Mouse (Mus musculus) CH12.LX (cell line): ENCODE results near the gene Tmem131l. TPM values are rescaled to one million over a fixed set of nuclear protein-coding genes. Genes with fewer than 3 reads are reported as not detected.

Experiments used
- DNase-seq: peaks from one replicate; pipeline ENCODE4 v3.0.0-alpha.2; 2013; ENCODE audit errors: extremely low read depth
- H3K27ac ChIP-seq: 2 replicates; pipeline ENCODE4 v1.5.1; 2012; ENCODE audit warnings: low read depth, mild to moderate bottlenecking, control low read depth, moderate library complexity; ENCODE audit not compliant: insufficient read depth
- H3K27me3 ChIP-seq: replicated peaks from 2 replicates; pipeline ENCODE3; 2012; ENCODE audit warnings: inconsistent platforms
- H3K36me3 ChIP-seq, 2 experiments: replicated peaks in 1 of 2; 2 replicates each; pipeline versions ENCODE3 to v1.6.1; 2012; ENCODE audit warnings: inconsistent platforms in 1 of 2, low read length in 1 of 2, mild to moderate bottlenecking in 1 of 2, mixed read lengths in 1 of 2, moderate library complexity in 1 of 2; ENCODE audit not compliant: control insufficient read depth in 1 of 2, insufficient read depth in 1 of 2
- H3K4me1 ChIP-seq, 2 experiments: 2 replicates each; pipeline ENCODE4 v1.6.1; 2012; ENCODE audit warnings: inconsistent platforms in 1 of 2, moderate library complexity in 1 of 2; ENCODE audit not compliant: insufficient read depth in 2 of 2, control insufficient read depth in 1 of 2
- H3K4me2 ChIP-seq: 2 replicates; pipeline ENCODE4 v1.6.1; 2012; ENCODE audit warnings: low read depth, mild to moderate bottlenecking, control low read depth; ENCODE audit not compliant: poor library complexity, insufficient read depth, severe bottlenecking
- H3K4me3 ChIP-seq, 3 experiments: fragments of 150-350 bp in 1 of 3; sonication (generic) in 1 of 3; replicated peaks in 1 of 3; 2 replicates each; pipeline versions ENCODE3 to v1.5.1; 2011 to 2012; ENCODE audit warnings: low read depth in 2 of 3, low read length in 2 of 3, mild to moderate bottlenecking in 2 of 3, moderate library complexity in 2 of 3, control low read depth in 1 of 3, improper control_type of control experiment in 1 of 3, inconsistent platforms in 1 of 3, mixed read lengths in 1 of 3; ENCODE audit not compliant: poor library complexity in 1 of 3
- H3K79me2 ChIP-seq: replicated peaks from 2 replicates; pipeline ENCODE4 v1.6.1; 2012; ENCODE audit warnings: mild to moderate bottlenecking, moderate library complexity; ENCODE audit not compliant: control insufficient read depth, poor library complexity, insufficient read depth, severe bottlenecking; ENCODE audit errors: extremely low read depth
- H3K9ac ChIP-seq: 2 replicates; pipeline ENCODE4 v1.6.1; 2012; ENCODE audit warnings: low read depth, mild to moderate bottlenecking, control low read depth, moderate library complexity; ENCODE audit not compliant: insufficient read depth
- H3K9me3 ChIP-seq: replicated peaks from 2 replicates; pipeline ENCODE3; 2012; ENCODE audit warnings: low read length, inconsistent platforms, mixed read lengths
- E2F4 ChIP-seq: IDR thresholded peaks from 2 replicates; pipeline ENCODE4 v1.6.1; 2011; ENCODE audit warnings: low read depth, low read length, improper control_type of control experiment; ENCODE audit not compliant: insufficient replicate concordance
- ELF1 ChIP-seq: IDR thresholded peaks from 2 replicates; pipeline ENCODE4 v1.6.1; 2014; ENCODE audit warnings: low read depth, mild to moderate bottlenecking, inconsistent platforms, low read length, improper control_type of control experiment
- GABPA ChIP-seq: IDR thresholded peaks from 2 replicates; pipeline ENCODE4 v1.6.1; 2012; ENCODE audit warnings: low read depth, low read length, improper control_type of control experiment, inconsistent platforms; ENCODE audit not compliant: insufficient replicate concordance
- HCFC1 ChIP-seq: IDR thresholded peaks from 2 replicates; pipeline ENCODE4 v1.6.1; 2012; ENCODE audit warnings: low read depth, mild to moderate bottlenecking, inconsistent platforms, low read length, improper control_type of control experiment
- KAT2A ChIP-seq: IDR thresholded peaks from 2 replicates; pipeline ENCODE4 v1.6.1; 2012; ENCODE audit warnings: low read length, improper control_type of control experiment, inconsistent platforms; ENCODE audit not compliant: insufficient replicate concordance
- MAX ChIP-seq: IDR thresholded peaks from 2 replicates; pipeline ENCODE4 v1.6.1; 2011; ENCODE audit warnings: low read length, improper control_type of control experiment
- MAZ ChIP-seq: IDR thresholded peaks from 2 replicates; pipeline ENCODE4 v1.6.1; 2012; ENCODE audit warnings: low read depth, mild to moderate bottlenecking, inconsistent platforms, low read length, improper control_type of control experiment, moderate library complexity
- MYC ChIP-seq: IDR thresholded peaks from 2 replicates; pipeline ENCODE4 v1.6.1; 2011; ENCODE audit warnings: low read depth, mild to moderate bottlenecking, improper control_type of control experiment, low read length
- NELFE ChIP-seq: IDR thresholded peaks from 2 replicates; pipeline ENCODE4 v1.6.1; 2011; ENCODE audit warnings: low read depth, low read length, improper control_type of control experiment
- POLR2AphosphoS2 ChIP-seq: IDR thresholded peaks from 2 replicates; pipeline ENCODE4 v1.6.1; 2011; ENCODE audit warnings: low read depth, low read length, improper control_type of control experiment
- RAD21 ChIP-seq: IDR thresholded peaks from 2 replicates; pipeline ENCODE4 v1.6.1; 2011; ENCODE audit warnings: low read depth, mild to moderate bottlenecking, low read length, improper control_type of control experiment, moderate library complexity
- RCOR1 ChIP-seq: conservative IDR thresholded peaks from 2 replicates; pipeline ENCODE4 v1.6.1; 2012; ENCODE audit warnings: low read depth, mild to moderate bottlenecking, inconsistent platforms, low read length, improper control_type of control experiment
- TBP ChIP-seq: conservative IDR thresholded peaks from 2 replicates; pipeline ENCODE4 v1.6.1; 2011; ENCODE audit warnings: low read depth, low read length, improper control_type of control experiment
- USF1 ChIP-seq: IDR thresholded peaks from 2 replicates; pipeline ENCODE4 v1.6.1; 2014; ENCODE audit warnings: low read depth, mild to moderate bottlenecking, inconsistent platforms, low read length, improper control_type of control experiment
- USF2 ChIP-seq: conservative IDR thresholded peaks from 2 replicates; pipeline ENCODE4 v1.6.1; 2011; ENCODE audit warnings: low read depth, low read length, improper control_type of control experiment
- ZKSCAN1 ChIP-seq: IDR thresholded peaks from 2 replicates; pipeline ENCODE4 v1.6.1; 2012; ENCODE audit warnings: low read depth, inconsistent platforms, low read length, improper control_type of control experiment, borderline replicate concordance
- ZMIZ1 ChIP-seq: IDR thresholded peaks from 2 replicates; pipeline ENCODE4 v1.6.1; 2012; ENCODE audit warnings: low read depth, mild to moderate bottlenecking, inconsistent platforms, low read length, improper control_type of control experiment
- ZNF384 ChIP-seq: IDR thresholded peaks from 2 replicates; pipeline ENCODE4 v1.6.1; 2012; ENCODE audit warnings: low read depth, low read length, improper control_type of control experiment, inconsistent platforms
- dilution Hi-C: fragments of 300-500 bp; cut with MboI; formaldehyde crosslinking; loops from 2 replicates; pipeline ENCODE4 v1.14.3; 2020; ENCODE audit warnings: low sequenced_read_pairs; ENCODE audit not compliant: extremely low pct_unique_long_range_greater_than_20kb, extremely low pct_ligation_motif_present
- in situ Hi-C: fragments of 300-500 bp; cut with MboI; formaldehyde crosslinking; loops from 3 replicates; pipeline ENCODE4 v1.14.3; 2019; ENCODE audit warnings: low sequenced_read_pairs, low pct_ligation_motif_present, low pct_unique_long_range_greater_than_20kb, mixed read lengths
- polyA plus RNA-seq: library from polyadenylated mRNA; unstranded; fragments of >175 nt; gene quantifications from 2 replicates; pipeline ENCODE4 v1.2.1, GENCODE M21; 2012; ENCODE audit warnings: low read depth; ENCODE audit not compliant: insufficient read length
- total RNA-seq, 2 experiments: library from RNA; depleted of rRNA; stranded (reverse); fragments of 300-350 nt in 1 of 2; fragments of >200 nt in 1 of 2; gene quantifications; 2 replicates each; pipeline ENCODE4 v1.2.3; 2012 to 2014

The Tmem131l gene
- total and polyA plus RNA-seq, 3 experiments, result 32.7 to 89.7 (median 37.1) TPM

- TF ChIP-seq GABPA (no peak), ZKSCAN1 (no peak), ZNF384 (no peak), POLR2AphosphoS2 (no peak), KAT2A (0 out of 2 replicates have a peak, but pooled peaks have one; percentile 47), MAZ (no peak), ELF1 (no peak), ZMIZ1 (no peak), TBP (no peak), RAD21 (no peak; the same call in 1 of the 2 replicates), MYC (no peak), USF1 (no peak)
- TF ChIP-seq, all 38 proteins: peak for 10
Observed at GRCm38 (mm10) chr3:83978497-83979410, 61.2 kb downstream of the Tmem131l start (continued).

- no peaks in the 10 kb centered on the region for H3K27me3 ChIP-seq
- no peak for DNase-seq
- H3K4me2 ChIP-seq, result no peak overlapping the region
- H3K4me3 ChIP-seq, result no peak overlapping the region
- no peak for TF ChIP-seq NELFE
- no peak for TF ChIP-seq KAT2A
- TF ChIP-seq MAZ, result no peak
- TF ChIP-seq ZMIZ1, result no peak
- TF ChIP-seq GABPA, result no peak
- TF ChIP-seq E2F4, result no peak
- TF ChIP-seq MYC, result no peak
- no peak for TF ChIP-seq MAX
- no peak for TF ChIP-seq RCOR1
- no peak for TF ChIP-seq HCFC1
- TF ChIP-seq USF2, result no peak
- no peaks in the 10 kb centered on the region for H3K9me3 ChIP-seq
- in situ Hi-C loops, result no loop called here
- H3K4me1 ChIP-seq, result peaks cover 12 to 93% of the 10 kb centered on the region in 2 experiments
- no peak overlapping the region for H3K27ac ChIP-seq
- H3K79me2 ChIP-seq, result peaks cover 7% of the 10 kb centered on the region; the same call in 1 of the 2 replicates
- no peak overlapping the region for H3K9ac ChIP-seq
- dilution Hi-C loops, result no loop called here
- peaks cover 0 to 35% of the 10 kb centered on the region in 2 experiments for H3K36me3 ChIP-seq
Observed at GRCm38 (mm10) chr3:83977817-83978216, 62.2 kb downstream of the Tmem131l start.
